Mouse (Mus musculus): ENCODE data around the gene Slc25a36. TPM values are rescaled to one million over a fixed set of nuclear protein-coding genes. Genes with fewer than 3 reads are reported as not detected.

The Slc25a36 gene
- polyA plus RNA-seq (2012; rRNA removed) = 91.6 and 94.9 TPM in 2 replicates

GRCm38 (mm10) chr9:97110571-97111390 lies at the start of gene Slc25a36:
Slc25a36 (minus strand) TSS chr9:97111157.

Other genes starting within 250 kb of the Slc25a36 start
- gene Pxylp1, start 218.5 kb downstream of the Slc25a36 start, polyA plus RNA-seq (2012; rRNA removed) = 18.6 and 19.2 TPM in 2 replicates
- gene Spsb4, start 92.3 kb downstream of the Slc25a36 start, polyA plus RNA-seq (2012; rRNA removed) = 12.5 and 13.0 TPM in 2 replicates

Data from central nervous system, embryonic 18 days (tissue).